Mouse (Mus musculus) monocyte, adult 5-6 weeks (primary cell): Measurements from ENCODE around the gene Arl5b. TPM values are rescaled to one million over a fixed set of nuclear protein-coding genes. Genes with fewer than 3 reads are reported as not detected.

Experiments used
- ATAC-seq: fragments of 153-309, 156-312 bp; replicated peaks from 2 replicates; pipeline ENCODE4 v1.8.0; 2017; ENCODE audit warnings: mild to moderate bottlenecking; ENCODE audit not compliant: low TSS enrichment, insufficient number of reproducible peaks, severe bottlenecking, poor library complexity, low FRiP score
- total RNA-seq: library from RNA; stranded (forward); fragments of 200-1000, 200-491, 200-594 nt; gene quantifications from 3 replicates; pipeline ENCODE4 v1.2.3, GENCODE M21; 2017

The Arl5b gene
- 24.6 to 39.3 TPM (median 29.8 TPM) in 3 replicates for total RNA-seq

DNA sequence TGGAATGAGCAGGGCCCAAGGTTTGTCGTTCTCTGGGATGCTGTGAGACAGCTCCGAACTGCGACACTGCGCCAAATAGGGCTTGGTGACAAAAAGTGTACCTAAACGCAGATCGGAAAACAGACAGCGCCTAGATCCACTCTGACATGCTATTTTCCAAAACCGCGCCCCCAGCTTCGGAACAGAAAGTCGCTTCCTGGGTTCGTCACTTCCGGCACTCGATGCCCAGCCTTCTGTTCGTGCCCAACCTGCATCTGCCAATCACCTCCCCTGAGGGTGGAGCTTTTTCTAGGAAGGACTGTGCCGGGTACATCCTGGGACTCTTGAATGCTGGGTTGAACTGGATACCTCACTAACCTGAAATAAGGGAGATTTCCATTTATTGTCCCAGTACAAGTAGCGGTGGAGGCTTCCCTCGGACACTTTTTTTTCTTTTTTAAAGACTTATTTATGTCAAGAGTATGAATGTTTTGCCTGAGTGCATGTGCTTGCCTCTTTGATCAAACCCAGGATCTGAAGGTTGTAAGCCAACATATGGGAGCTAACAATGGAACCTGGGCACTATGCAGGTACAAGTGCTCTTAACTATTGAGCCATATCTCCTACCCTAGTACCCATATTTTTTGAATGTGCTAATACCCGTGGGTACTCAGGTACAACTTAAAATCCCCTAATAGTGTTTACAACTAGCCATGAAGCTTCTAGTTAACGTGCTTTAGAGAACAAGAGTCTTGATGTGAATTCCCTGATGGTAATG lies at the start of gene Arl5b:
Gene Arl5b (plus strand): TSS at position 279 of the 757 bp plus-strand sequence.
- ATAC-seq: peak; percentile 99

GRCm38 (mm10) chr2:15007531-15007930 lies 41.7 kb upstream of the Arl5b start:
- no peak for ATAC-seq

DNA sequence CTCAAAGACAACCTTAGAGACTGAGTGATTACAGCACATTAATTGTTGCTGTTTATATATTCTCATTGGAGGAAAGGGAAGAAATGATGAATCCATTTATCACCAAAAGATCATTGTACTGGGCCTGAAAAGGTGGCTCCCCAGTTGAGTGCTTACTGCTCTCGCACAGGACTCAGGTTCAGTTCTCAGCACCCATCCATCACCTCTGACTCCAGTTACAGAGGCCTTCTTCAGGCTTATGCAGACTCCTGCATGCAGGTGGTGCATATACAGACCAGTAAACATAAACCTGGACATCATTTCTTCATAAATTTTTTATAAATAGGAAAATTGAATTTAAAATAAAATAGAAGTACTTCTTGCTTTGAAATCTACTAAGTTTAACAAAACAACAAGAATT lies 41.1 kb upstream of the Arl5b start:
- no peak for ATAC-seq

DNA sequence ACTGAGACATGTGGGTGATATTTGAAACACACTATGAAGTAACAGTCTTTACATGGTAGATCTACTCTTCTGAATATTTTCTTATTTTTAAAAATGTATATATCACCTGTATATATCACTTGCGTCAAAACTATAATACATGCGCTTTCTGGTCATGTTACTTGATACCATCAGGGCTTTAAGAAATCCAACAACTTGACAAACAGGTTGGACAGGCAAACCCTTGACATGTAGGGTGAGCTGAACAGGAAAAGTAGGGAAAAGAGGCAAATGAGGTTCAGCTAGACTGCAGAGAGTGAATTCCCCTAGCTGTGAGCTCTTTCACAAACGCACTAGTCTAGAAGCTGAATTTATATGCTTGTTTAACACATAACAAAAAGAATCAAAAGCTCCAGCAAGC lies 22.4 kb upstream of the Arl5b start:
- no peak for ATAC-seq

DNA sequence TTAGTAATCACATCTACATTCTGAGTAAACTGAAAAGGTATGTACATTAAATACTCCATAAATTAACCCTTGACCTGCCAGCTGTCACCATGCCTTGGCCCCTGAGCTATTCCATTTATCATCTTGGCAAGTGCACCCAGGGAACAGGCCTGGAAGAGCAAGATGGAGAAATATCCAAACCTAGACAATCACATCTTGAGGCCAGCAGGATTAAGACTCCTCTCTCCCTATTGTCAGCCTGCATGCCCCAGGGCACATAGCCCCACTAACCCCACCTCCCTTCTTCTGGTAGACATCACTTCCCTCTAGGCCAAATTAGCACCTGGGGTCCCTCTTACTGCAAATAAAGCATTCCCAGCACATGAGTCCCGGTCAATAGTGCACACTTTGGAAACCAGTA lies 21.4 kb upstream of the Arl5b start:
- ATAC-seq: no peak

GRCm38 (mm10) chr2:15038705-15039104 lies 10.5 kb upstream of the Arl5b start:
- ATAC-seq: no peak

DNA sequence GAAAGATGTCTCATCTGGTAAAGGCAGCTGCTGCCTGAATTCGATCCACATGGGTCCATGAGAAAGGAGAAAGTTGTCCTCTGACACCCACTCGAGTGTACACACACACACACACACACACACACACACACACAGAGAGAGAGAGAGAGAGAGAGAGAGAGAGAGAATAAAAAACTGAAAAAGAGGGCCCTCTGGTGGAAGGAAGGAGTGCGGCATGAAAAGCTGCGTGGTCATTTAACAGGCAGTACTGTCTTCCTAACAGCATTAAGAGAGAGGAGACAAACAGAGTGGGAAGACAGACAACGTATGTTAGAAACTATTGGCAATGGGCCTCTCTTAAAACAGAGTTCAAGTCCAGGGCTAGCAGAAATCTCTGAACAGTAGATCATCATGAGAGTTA lies 8.9 kb upstream of the Arl5b start:
- no peak for ATAC-seq

GRCm38 (mm10) chr2:15054496-15054895 lies 5.3 kb downstream of the Arl5b start:
- no peak for ATAC-seq

DNA sequence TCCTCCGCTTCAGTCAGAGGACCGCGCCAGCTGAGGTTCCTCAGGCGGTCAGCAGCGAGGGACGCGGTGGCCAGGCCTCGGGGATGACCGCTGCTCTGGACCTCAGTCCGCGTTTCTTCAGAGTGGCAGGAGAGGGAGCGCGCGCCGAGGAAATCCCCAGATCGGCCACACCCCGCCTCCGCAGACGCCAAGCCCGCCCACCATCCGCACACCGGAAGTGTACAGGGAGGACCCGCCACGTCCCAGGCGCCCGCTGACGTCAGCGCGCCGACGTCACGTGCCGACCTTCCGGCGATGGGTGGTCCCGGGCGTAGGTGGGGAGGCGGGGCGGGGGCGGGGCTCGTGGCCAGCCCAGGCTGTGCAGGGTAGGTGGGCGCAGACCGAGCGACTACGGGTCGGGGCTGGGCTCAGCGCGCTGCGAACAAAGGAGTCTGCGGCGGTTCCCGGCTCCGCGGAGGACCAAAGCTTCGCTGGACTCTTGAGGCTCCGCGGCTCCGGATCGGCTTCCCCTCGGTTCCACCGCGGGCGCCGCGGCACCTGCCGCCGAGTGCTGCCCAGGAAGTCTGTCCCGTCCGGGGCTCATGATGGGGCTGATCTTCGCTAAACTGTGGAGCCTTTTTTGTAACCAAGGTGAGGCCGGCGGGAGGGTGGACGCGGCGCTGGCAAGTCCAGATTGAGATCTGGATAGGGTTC lies 5.9 kb downstream of the Arl5b start, which contains the start of gene Nsun6:
Gene Nsun6 (minus strand): TSS at position 125 of the 693 bp plus-strand sequence.
- peak; percentile 95 for ATAC-seq

- ATAC-seq: no peak
Observed at GRCm38 (mm10) chr2:15055741-15056151, 6.6 kb downstream of the Arl5b start.

DNA sequence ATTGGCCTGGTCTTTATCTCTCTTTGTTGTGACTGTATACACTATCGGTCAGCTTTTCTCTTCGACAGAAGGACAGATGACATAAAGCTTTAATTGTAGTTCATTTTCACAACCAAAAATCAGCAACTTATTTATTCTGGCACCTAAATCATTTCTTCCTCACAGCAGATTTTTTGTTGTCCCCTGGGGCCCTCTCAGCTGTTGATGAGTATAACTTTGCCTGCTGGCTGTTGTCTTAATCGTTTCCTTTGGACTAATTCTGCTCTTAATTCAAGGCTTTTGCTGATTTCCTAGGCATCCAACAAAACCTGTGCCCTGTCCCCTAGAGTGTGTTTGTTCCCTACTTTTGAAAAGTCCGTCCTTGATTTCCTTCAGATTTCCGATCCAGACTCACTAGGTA lies 9.0 kb downstream of the Arl5b start:
- ATAC-seq: no peak

DNA sequence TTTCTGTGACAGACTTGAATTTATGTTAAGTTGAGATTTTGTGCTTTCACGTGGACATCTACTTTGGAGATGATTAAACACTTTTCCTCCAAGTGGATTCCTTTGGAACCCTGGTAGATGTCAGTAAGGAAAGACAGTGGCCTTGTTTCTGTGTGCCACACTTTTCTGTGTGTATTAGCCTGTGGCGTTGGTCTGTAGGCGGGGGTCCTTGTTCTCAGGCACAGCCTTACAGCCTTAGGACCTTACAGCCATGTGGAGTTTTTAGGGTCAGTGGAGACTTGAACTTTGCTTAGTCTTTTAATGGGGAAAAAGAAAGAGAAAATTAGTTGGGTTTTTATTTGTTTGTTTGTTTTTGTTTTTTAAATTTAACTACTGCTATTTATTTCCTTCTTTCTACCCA lies 11.7 kb downstream of the Arl5b start:
- no peak for ATAC-seq

DNA sequence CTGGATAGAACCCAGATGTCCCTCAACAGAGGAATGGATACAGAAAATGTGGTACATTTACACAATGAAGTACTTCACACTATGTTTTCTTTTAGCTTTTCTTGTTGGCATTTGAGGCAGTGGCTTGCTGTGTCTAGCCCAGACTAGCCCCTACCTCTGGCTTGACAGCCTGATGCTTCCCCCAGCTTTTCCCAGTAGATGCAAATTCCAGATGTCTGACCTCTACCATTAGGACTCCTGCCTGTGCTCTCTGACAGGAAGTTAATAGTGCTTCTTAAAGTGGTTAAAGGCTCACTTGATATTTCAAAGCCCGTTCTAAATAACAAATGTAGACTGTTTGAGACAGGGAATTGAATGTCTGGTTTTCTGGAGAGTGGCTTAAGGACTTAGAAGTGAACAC lies 14.6 kb downstream of the Arl5b start:
- ATAC-seq: no peak

- ATAC-seq: no peak
Observed at GRCm38 (mm10) chr2:15064380-15065269, 15.4 kb downstream of the Arl5b start.

GRCm38 (mm10) chr2:15065447-15065846 lies 16.3 kb downstream of the Arl5b start:
- no peak for ATAC-seq

- ATAC-seq: no peak
Observed at GRCm38 (mm10) chr2:15067091-15067490, 17.9 kb downstream of the Arl5b start.

DNA sequence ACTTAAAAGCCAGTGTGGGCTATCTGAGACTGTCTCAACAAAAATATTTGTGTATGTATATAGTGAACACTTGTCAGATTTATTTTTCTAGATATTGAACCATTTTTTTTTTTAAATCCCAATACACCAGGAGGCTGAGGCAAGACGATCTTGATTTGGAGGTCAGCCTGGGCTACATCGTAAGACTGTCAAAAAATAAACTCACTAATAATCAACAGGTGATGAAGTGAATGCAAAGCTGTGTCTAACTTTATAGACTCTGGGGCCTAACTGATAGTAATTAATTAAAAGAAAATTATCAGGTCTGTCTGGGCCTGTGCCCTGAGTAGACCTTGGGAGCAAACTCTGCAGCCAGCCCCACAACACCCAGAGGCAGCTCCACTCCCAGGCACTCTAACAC lies 34.5 kb downstream of the Arl5b start:
- ATAC-seq: no peak

- no peak for ATAC-seq
Observed at GRCm38 (mm10) chr2:15087308-15087707, 38.1 kb downstream of the Arl5b start.

GRCm38 (mm10) chr2:15096514-15097090 lies 47.4 kb downstream of the Arl5b start:
- ATAC-seq: no peak
